20 mouse cellular contexts compared by ENCODE assay signal in genomic region chr9:42942148-42942547, GRCm38 (mm10). TPM values are rescaled to one million over a fixed set of nuclear protein-coding genes. Genes with fewer than 3 reads are reported as not detected.
DNase-seq lines count a peak whose midpoint lies in the region; ATAC-seq lines count a peak whose summit lies in the region.
"Had no signal": no experiment of that assay in that cellular context is flagged by ENCODE, and none has a peak within 500 bp of the region (broad histone marks: within the 10 kb centered on the region; RNA-seq: fewer than 3 reads in every experiment).

No protein-coding gene starts in this region.

- H3K4me1 ChIP-seq in intestine, embryonic 14.5 days (replicated peaks; ENCODE audit: control insufficient read depth, insufficient read depth, low read length): peaks cover 17% of the 10 kb centered on the region
- peaks cover 9% of the 10 kb centered on the region for H3K4me1 ChIP-seq in intestine, embryonic 16.5 days (ENCODE audit: control insufficient read depth, insufficient read depth, low read length)
- peaks cover 14% of the 10 kb centered on the region for H3K4me1 ChIP-seq in midbrain, embryonic 14.5 days (ENCODE audit: control insufficient read depth, insufficient read depth, low read length)
- H3K4me1 ChIP-seq in midbrain, embryonic 11.5 days (ENCODE audit: control insufficient read depth, insufficient read depth, low read length): peaks cover 9% of the 10 kb centered on the region
- H3K4me1 ChIP-seq in hindbrain, embryonic 14.5 days (replicated peaks; ENCODE audit: control insufficient read depth, insufficient read depth, low read length): 0 out of 2 replicates have a peak, but pooled peaks cover 11% of the 10 kb centered on the region
- peaks cover 23% of the 10 kb centered on the region for H3K4me1 ChIP-seq in neural tube, embryonic 13.5 days (replicated peaks)
- H3K4me1 ChIP-seq: heart, embryonic 12.5 days; liver, embryonic 13.5 days had no signal

- intact Hi-C loops in left cerebral cortex, postnatal 4 days (cut with DNase I): loop anchor here (5.0 kb wide), 2 partner anchors 155 to 550 kb away; no protein-coding TSS in a partner anchor

- no peak overlapping the region for H3K9ac ChIP-seq in intestine, embryonic 14.5 days (ENCODE audit: low read length)
- no peak overlapping the region for H3K9ac ChIP-seq in intestine, embryonic 16.5 days (ENCODE audit: low read depth, low read length)
- peak overlapping the region; percentile 91; the same call in 1 of the 2 replicates for H3K9ac ChIP-seq in midbrain, embryonic 14.5 days (replicated peaks; ENCODE audit: low read length)
- no peak overlapping the region for H3K9ac ChIP-seq in midbrain, embryonic 11.5 days (ENCODE audit: low read length)
- H3K9ac ChIP-seq in hindbrain, embryonic 14.5 days: no peak overlapping the region
- no peak overlapping the region for H3K9ac ChIP-seq in neural tube, embryonic 13.5 days
- H3K9ac ChIP-seq: heart, embryonic 12.5 days; liver, embryonic 13.5 days had no signal

- no peak overlapping the region for H3K4me3 ChIP-seq in intestine, embryonic 14.5 days (ENCODE audit: low read depth, low read length)
- no peak overlapping the region for H3K4me3 ChIP-seq in intestine, embryonic 16.5 days (ENCODE audit: low read length)
- H3K4me3 ChIP-seq in midbrain, embryonic 14.5 days (replicated peaks; ENCODE audit: low read depth, low read length): no peak overlapping the region
- H3K4me3 ChIP-seq in midbrain, embryonic 11.5 days (ENCODE audit: low read depth, low read length): no peak overlapping the region
- peak overlapping the region; percentile 81 for H3K4me3 ChIP-seq in hindbrain, embryonic 14.5 days (replicated peaks; ENCODE audit: low read length)
- peak overlapping the region; percentile 81; the same call in 1 of the 2 replicates for H3K4me3 ChIP-seq in neural tube, embryonic 13.5 days
- H3K4me3 ChIP-seq: heart, embryonic 12.5 days; liver, embryonic 13.5 days had no signal

- DNase-seq in intestine, embryonic 14.5 days (ENCODE audit: low spot score): no peak
- no peak for DNase-seq in midbrain, embryonic 14.5 days
- DNase-seq in midbrain, embryonic 11.5 days (ENCODE audit: low spot score, missing footprints): no peak
- no peak for DNase-seq in hindbrain, embryonic 14.5 days (ENCODE audit: low spot score)
- DNase-seq in c-Kit-positive CD71-positive TER-119-positive erythroid progenitor cells, embryonic 14.5 days (ENCODE audit: low spot score): no peak
- DNase-seq in left cerebral cortex, postnatal 4 days: no peak
- DNase-seq: adrenal gland, adult 8-10 months; B cell, adult 2 months; heart, postnatal 36 days; kidney, adult 2 months; kidney, postnatal 36 days; layer of hippocampus, postnatal 36 days; liver, embryonic 13.5 days; lung, postnatal 14 days; right cerebral cortex, postnatal 25 days; thymus, postnatal 25 days had no signal

- H3K27me3 ChIP-seq in intestine, embryonic 14.5 days (replicated peaks; ENCODE audit: control insufficient read depth, insufficient read depth, low read length): 0 out of 2 replicates have a peak, but pooled peaks cover 2% of the 10 kb centered on the region
- no peaks in the 10 kb centered on the region for H3K27me3 ChIP-seq in intestine, embryonic 16.5 days (replicated peaks; ENCODE audit: control insufficient read depth, insufficient read depth, low read length)
- no peaks in the 10 kb centered on the region for H3K27me3 ChIP-seq in midbrain, embryonic 14.5 days (ENCODE audit: control insufficient read depth, insufficient read depth, low read length)
- peaks cover 8% of the 10 kb centered on the region for H3K27me3 ChIP-seq in midbrain, embryonic 11.5 days (ENCODE audit: control insufficient read depth, insufficient read depth, low read length)
- no peaks in the 10 kb centered on the region for H3K27me3 ChIP-seq in hindbrain, embryonic 14.5 days (ENCODE audit: control insufficient read depth, insufficient read depth, low read length)
- H3K27me3 ChIP-seq in neural tube, embryonic 13.5 days: peaks cover 26% of the 10 kb centered on the region

- no peak overlapping the region for H3K27ac ChIP-seq in intestine, embryonic 14.5 days (ENCODE audit: low read depth)
- H3K27ac ChIP-seq in intestine, embryonic 16.5 days (ENCODE audit: low read length): no peak overlapping the region
- no peak overlapping the region for H3K27ac ChIP-seq in midbrain, embryonic 14.5 days (replicated peaks; ENCODE audit: low read depth, low read length)
- no peak overlapping the region for H3K27ac ChIP-seq in midbrain, embryonic 11.5 days (ENCODE audit: low read depth, low read length)
- no peak overlapping the region for H3K27ac ChIP-seq in hindbrain, embryonic 14.5 days
- H3K27ac ChIP-seq in neural tube, embryonic 13.5 days (replicated peaks): 0 out of 2 replicates have a peak overlapping the region, but pooled peaks have one; percentile 88
- H3K27ac ChIP-seq: liver, embryonic 13.5 days had no signal

- H3K9me3 ChIP-seq in intestine, embryonic 14.5 days (ENCODE audit: control insufficient read depth, low read length): no peaks in the 10 kb centered on the region
- no peaks in the 10 kb centered on the region for H3K9me3 ChIP-seq in intestine, embryonic 16.5 days (ENCODE audit: control insufficient read depth, low read length)
- H3K9me3 ChIP-seq in midbrain, embryonic 14.5 days (ENCODE audit: control insufficient read depth, low read length): no peaks in the 10 kb centered on the region
- no peaks in the 10 kb centered on the region for H3K9me3 ChIP-seq in midbrain, embryonic 11.5 days (ENCODE audit: control insufficient read depth, low read length)
- no peaks in the 10 kb centered on the region for H3K9me3 ChIP-seq in hindbrain, embryonic 14.5 days (ENCODE audit: control insufficient read depth, low read length)
- no peaks in the 10 kb centered on the region for H3K9me3 ChIP-seq in neural tube, embryonic 13.5 days
- H3K9me3 ChIP-seq: heart, embryonic 12.5 days; liver, embryonic 13.5 days had no signal

- H3K36me3 ChIP-seq in intestine, embryonic 14.5 days (ENCODE audit: control insufficient read depth, insufficient read depth, low read length): no peaks in the 10 kb centered on the region
- H3K36me3 ChIP-seq in intestine, embryonic 16.5 days (ENCODE audit: control insufficient read depth, insufficient read depth, low read length): no peaks in the 10 kb centered on the region
- H3K36me3 ChIP-seq in midbrain, embryonic 14.5 days (ENCODE audit: control insufficient read depth, insufficient read depth, low read length): no peaks in the 10 kb centered on the region
- no peaks in the 10 kb centered on the region for H3K36me3 ChIP-seq in midbrain, embryonic 11.5 days (ENCODE audit: control insufficient read depth, insufficient read depth, low read length)
- no peaks in the 10 kb centered on the region for H3K36me3 ChIP-seq in hindbrain, embryonic 14.5 days (replicated peaks; ENCODE audit: control insufficient read depth, insufficient read depth)
- H3K36me3 ChIP-seq in neural tube, embryonic 13.5 days: no peaks in the 10 kb centered on the region
- H3K36me3 ChIP-seq: heart, embryonic 12.5 days; liver, embryonic 13.5 days had no signal

- peak overlapping the region; percentile 89 for H3K4me2 ChIP-seq in intestine, embryonic 14.5 days (ENCODE audit: low read length)
- H3K4me2 ChIP-seq in intestine, embryonic 16.5 days (ENCODE audit: low read depth, low read length): no peak overlapping the region
- peak overlapping the region; percentile 92 for H3K4me2 ChIP-seq in midbrain, embryonic 14.5 days (ENCODE audit: low read length)
- no peak overlapping the region for H3K4me2 ChIP-seq in midbrain, embryonic 11.5 days
- peak overlapping the region; percentile 95 for H3K4me2 ChIP-seq in hindbrain, embryonic 14.5 days (replicated peaks)
- H3K4me2 ChIP-seq in neural tube, embryonic 13.5 days: peak overlapping the region; percentile 90
- H3K4me2 ChIP-seq: heart, embryonic 12.5 days; liver, embryonic 13.5 days had no signal

- no peak for ATAC-seq in intestine, embryonic 14.5 days (replicated peaks; ENCODE audit: low FRiP score, low TSS enrichment, low read depth)
- ATAC-seq in intestine, embryonic 16.5 days: no peak
- ATAC-seq in midbrain, embryonic 14.5 days (ENCODE audit: low FRiP score, low TSS enrichment): no peak
- ATAC-seq in midbrain, embryonic 11.5 days (ENCODE audit: low FRiP score): no peak
- no peak for ATAC-seq in hindbrain, embryonic 14.5 days (ENCODE audit: low FRiP score)
- ATAC-seq in neural tube, embryonic 13.5 days (ENCODE audit: low read depth): no peak
- ATAC-seq: forebrain, embryonic 16.5 days had no signal

- WGBS in intestine, embryonic 14.5 days: 50% methylated on average over 4 of the region's 4 CpGs
- WGBS in intestine, embryonic 16.5 days: 51% methylated on average over 4 of the region's 4 CpGs
- 50% methylated on average over 4 of the region's 4 CpGs for WGBS in midbrain, embryonic 14.5 days
- WGBS in midbrain, embryonic 11.5 days: 42% methylated on average over 4 of the region's 4 CpGs
- 48% methylated on average over 4 of the region's 4 CpGs for WGBS in hindbrain, embryonic 14.5 days
- WGBS in neural tube, embryonic 13.5 days: 59% methylated on average over 4 of the region's 4 CpGs

RNA-seq across cellular contexts. Expression of gene Grik4, which starts 2.1 kb away (rescaled TPM):
- polyA plus RNA-seq in intestine, embryonic 14.5 days (2014; fragmentation: Nextera tagmentation; extraction: Ambion mirVana): 1.3 and 1.8 TPM in 2 replicates
- 1.1 TPM in 2 replicates for polyA plus RNA-seq in intestine, embryonic 16.5 days (2015; fragmentation: Nextera tagmentation; extraction: Ambion mirVana)
- 4.4 and 6.6 TPM in 2 replicates for polyA plus RNA-seq in midbrain, embryonic 14.5 days (2014; fragmentation: Nextera tagmentation; extraction: Ambion mirVana)
- 1.2 TPM in 2 replicates for polyA plus RNA-seq in midbrain, embryonic 11.5 days (2014; fragmentation: Nextera tagmentation; extraction: Ambion mirVana)
- polyA plus RNA-seq in hindbrain, embryonic 14.5 days (2014; fragmentation: Nextera tagmentation; extraction: Ambion mirVana): 5.1 and 5.8 TPM in 2 replicates
- 8.3 and 9.7 TPM in 2 replicates for polyA plus RNA-seq in neural tube, embryonic 13.5 days (2015; fragmentation: Nextera tagmentation; extraction: Ambion mirVana)
- 10 to 100 TPM; 13.4 to 16.8 TPM for total RNA-seq in left cerebral cortex, postnatal 4 days (2021)

Comparison
In these comparisons a context has a peak if more than half of its experiments do, and no peak if none do; other contexts are left out.
1. H3K4me2 ChIP-seq: peak in intestine, embryonic 14.5 days (single experiment), midbrain, embryonic 14.5 days (single experiment), hindbrain, embryonic 14.5 days (single experiment) and neural tube, embryonic 13.5 days (single experiment); none in intestine, embryonic 16.5 days (single experiment) and midbrain, embryonic 11.5 days (single experiment).
2. H3K4me3 ChIP-seq: peak in hindbrain, embryonic 14.5 days (single experiment) and neural tube, embryonic 13.5 days (single experiment); none in intestine, embryonic 14.5 days (single experiment), intestine, embryonic 16.5 days (single experiment), midbrain, embryonic 14.5 days (single experiment) and midbrain, embryonic 11.5 days (single experiment).